Mouse (Mus musculus): ENCODE measurements around the gene Olfr1427. TPM values are rescaled to one million over a fixed set of nuclear protein-coding genes. Genes with fewer than 3 reads are reported as not detected.
"Not testable (repeated sequence)": the region's sequence is repeated elsewhere in the genome, so short reads cannot be mapped to it uniquely, and the experiment has no call there.

Gene Olfr1427
- polyA plus RNA-seq, 1 experiment: not detected

DNA sequence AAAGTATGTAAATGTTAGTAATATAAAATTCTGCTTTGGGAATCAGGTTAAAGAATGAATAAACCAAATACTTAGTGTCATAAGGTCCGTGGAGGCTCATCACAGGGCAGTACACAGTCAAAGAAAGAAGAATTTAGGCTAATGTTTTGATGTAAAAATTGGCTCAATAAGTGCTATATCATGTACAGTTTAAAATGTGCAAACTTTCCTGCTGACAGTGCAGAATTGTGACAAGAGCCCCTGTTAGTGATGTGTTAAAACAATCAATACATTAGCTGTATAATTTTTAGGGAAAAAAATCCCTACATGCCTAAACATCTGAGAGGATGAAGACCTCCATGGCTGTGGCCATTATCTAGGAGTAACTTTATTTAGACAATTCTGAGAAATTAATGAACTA is 10.7 kb upstream of the Olfr1427 start:
- Histone ChIP-seq H3K36me3 (ENCODE audit: control insufficient read depth, insufficient read depth, low read length) (no peaks in the 10 kb centered on the region), H3K4me1 (ENCODE audit: control insufficient read depth, insufficient read depth, insufficient read length) (no peaks in the 10 kb centered on the region), H3K27ac (ENCODE audit: insufficient read depth, low read length) (no peak overlapping the region), H3K4me3 (ENCODE audit: extremely low read depth, insufficient read depth, insufficient read length) (no peak overlapping the region), H3K27me3 (ENCODE audit: control insufficient read depth, insufficient read depth, low read length) (no peaks in the 10 kb centered on the region)
- WGBS: 57% methylated on average over 1 of the region's 1 CpGs
- DNase-seq (ENCODE audit: low read depth in 1 of 2, low spot score in 2 of 2): no peak
- no peak for TF ChIP-seq CTCF (IDR thresholded peaks at IDR 0.05; ENCODE audit: extremely low read depth, insufficient read depth, insufficient read length, insufficient replicate concordance)

DNA sequence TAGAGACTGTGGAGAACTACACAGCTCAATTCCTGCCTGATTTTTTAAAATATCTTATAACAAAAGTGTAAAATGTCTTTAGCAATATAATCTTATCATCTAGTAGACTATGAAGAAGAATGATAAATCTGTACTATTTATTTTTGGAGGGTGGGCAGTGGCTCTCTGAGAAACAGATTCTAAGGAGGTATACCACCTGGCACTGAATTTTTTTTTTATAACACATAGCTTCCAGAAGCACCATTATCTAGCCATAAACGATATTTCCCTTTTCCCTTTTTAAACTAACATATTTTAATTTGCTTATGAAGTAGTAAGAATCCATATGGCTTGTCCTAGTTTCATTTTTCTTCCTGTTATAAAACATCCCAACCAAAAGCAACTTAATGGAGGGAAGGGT is 1.4 kb upstream of the Olfr1427 start:
- Histone ChIP-seq H3K4me3 (ENCODE audit: extremely low read depth, insufficient read depth, insufficient read length) (no peak overlapping the region), H3K27me3 (ENCODE audit: control insufficient read depth, insufficient read depth, low read length) (no peaks in the 10 kb centered on the region), H3K27ac (ENCODE audit: insufficient read depth, low read length) (no peak overlapping the region), H3K36me3 (ENCODE audit: control insufficient read depth, insufficient read depth, low read length) (no peaks in the 10 kb centered on the region), H3K4me1 (ENCODE audit: control insufficient read depth, insufficient read depth, insufficient read length) (no peaks in the 10 kb centered on the region)
- DNase-seq (ENCODE audit: low read depth in 1 of 2, low spot score in 2 of 2): no peak
- TF ChIP-seq CTCF (IDR thresholded peaks at IDR 0.05; ENCODE audit: extremely low read depth, insufficient read depth, insufficient read length, insufficient replicate concordance) (no peak), POLR2A (IDR thresholded peaks at IDR 0.05; ENCODE audit: low read depth, low read length) (no peak)
- WGBS: 46% methylated on average over 1 of the region's 1 CpGs

DNA sequence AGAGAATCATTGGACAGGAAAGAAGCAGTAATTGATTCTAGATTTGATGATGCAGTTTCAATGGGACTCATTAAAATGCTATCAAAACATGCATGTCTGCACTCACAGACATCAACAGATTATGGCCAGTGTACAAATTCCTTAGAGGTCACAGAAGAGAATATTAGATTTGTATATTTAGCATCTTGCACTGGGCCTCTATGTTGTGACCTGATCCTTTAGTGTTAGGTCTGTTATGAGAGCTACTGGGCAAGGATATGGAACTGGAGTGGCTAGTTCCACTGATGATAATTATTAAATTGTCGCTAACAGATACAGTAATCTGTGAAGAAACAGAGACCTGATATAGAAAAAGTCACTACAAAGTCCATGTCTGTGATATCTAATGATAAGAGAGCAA is 11.2 kb downstream of the Olfr1427 start, which contains the start of gene Olfr1426:
Gene Olfr1426 (minus strand): TSS at position 101 of the 400 bp plus-strand sequence.
- TF ChIP-seq POLR2A (IDR thresholded peaks at IDR 0.05; ENCODE audit: low read depth, low read length) (no peak), CTCF (IDR thresholded peaks at IDR 0.05; ENCODE audit: extremely low read depth, insufficient read depth, insufficient read length, insufficient replicate concordance) (no peak)
- Histone ChIP-seq H3K36me3 (ENCODE audit: control insufficient read depth, insufficient read depth, low read length) (no peaks in the 10 kb centered on the region), H3K4me1 (ENCODE audit: control insufficient read depth, insufficient read depth, insufficient read length) (no peaks in the 10 kb centered on the region), H3K27ac (ENCODE audit: insufficient read depth, low read length) (no peak within 1 kb of the TSS), H3K4me3 (ENCODE audit: extremely low read depth, insufficient read depth, insufficient read length) (no peak within 1 kb of the TSS), H3K27me3 (ENCODE audit: control insufficient read depth, insufficient read depth, low read length) (no peaks in the 10 kb centered on the region)
- DNase-seq (ENCODE audit: low read depth in 1 of 2, low spot score in 2 of 2): no peak
- WGBS: 79% methylated on average over 1 of the region's 1 CpGs

DNA sequence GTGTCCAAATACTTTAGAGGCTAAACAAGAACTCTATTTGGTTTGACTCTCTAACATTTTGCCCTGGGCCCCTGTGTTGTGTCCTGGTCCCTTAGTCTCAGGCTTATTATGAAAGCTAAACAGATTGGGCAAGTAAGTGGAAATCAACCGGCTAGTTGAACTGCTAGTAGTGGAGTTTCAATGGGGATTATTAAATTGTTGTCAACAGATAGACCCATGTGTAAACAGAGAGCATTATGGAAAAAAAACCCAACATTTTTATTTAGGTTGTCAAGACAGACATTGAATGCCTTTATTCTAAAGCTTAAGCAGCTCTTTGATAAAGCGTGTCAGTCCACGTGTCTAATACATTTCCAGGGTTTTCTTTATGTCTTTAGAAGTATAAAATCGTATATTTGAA is 25.5 kb downstream of the Olfr1427 start, which contains the start of gene Olfr1425:
Gene Olfr1425 (minus strand): TSS at position 101 of the 400 bp plus-strand sequence.
- not testable (repeated sequence) for DNase-seq (ENCODE audit: low read depth in 1 of 2, low spot score in 2 of 2)
- WGBS: 89% methylated on average over 4 of the region's 4 CpGs

DNA sequence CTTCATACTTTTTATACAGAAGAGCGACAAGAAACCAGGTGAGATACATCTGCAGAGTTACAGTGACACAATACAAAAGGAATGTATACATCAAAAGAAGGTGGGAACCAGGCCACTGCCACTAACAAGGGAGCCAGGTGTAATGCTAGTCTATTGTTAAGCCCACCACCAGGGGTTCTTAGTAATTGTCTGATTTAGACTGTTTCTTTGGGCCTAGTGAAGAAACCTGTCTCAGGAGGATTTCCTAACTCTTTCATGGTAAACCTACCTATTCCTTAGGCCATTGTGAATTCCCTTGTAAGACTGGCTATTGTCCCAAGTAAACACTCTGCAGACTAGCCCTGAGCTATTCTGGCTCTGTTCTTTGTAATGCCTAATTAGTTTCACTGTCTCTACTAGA is 33.6 kb downstream of the Olfr1427 start:
- not testable (repeated sequence) for DNase-seq (ENCODE audit: low read depth in 1 of 2, low spot score in 2 of 2); H3K36me3 ChIP-seq (ENCODE audit: control insufficient read depth, insufficient read depth, low read length); H3K4me3 ChIP-seq (ENCODE audit: extremely low read depth, insufficient read depth, insufficient read length); H3K27me3 ChIP-seq (ENCODE audit: control insufficient read depth, insufficient read depth, low read length); H3K27ac ChIP-seq (ENCODE audit: insufficient read depth, low read length); H3K4me1 ChIP-seq (ENCODE audit: control insufficient read depth, insufficient read depth, insufficient read length)
- 67% methylated on average over 1 of the region's 1 CpGs for WGBS

More for the DNA sequence above, 25.5 kb downstream of the Olfr1427 start, which contains the start of gene Olfr1425:
- not testable (repeated sequence) for H3K4me3 ChIP-seq (ENCODE audit: extremely low read depth, insufficient read depth, insufficient read length); H3K36me3 ChIP-seq (ENCODE audit: control insufficient read depth, insufficient read depth, low read length); H3K4me1 ChIP-seq (ENCODE audit: control insufficient read depth, insufficient read depth, insufficient read length); H3K27me3 ChIP-seq (ENCODE audit: control insufficient read depth, insufficient read depth, low read length); H3K27ac ChIP-seq (ENCODE audit: insufficient read depth, low read length)

DNA sequence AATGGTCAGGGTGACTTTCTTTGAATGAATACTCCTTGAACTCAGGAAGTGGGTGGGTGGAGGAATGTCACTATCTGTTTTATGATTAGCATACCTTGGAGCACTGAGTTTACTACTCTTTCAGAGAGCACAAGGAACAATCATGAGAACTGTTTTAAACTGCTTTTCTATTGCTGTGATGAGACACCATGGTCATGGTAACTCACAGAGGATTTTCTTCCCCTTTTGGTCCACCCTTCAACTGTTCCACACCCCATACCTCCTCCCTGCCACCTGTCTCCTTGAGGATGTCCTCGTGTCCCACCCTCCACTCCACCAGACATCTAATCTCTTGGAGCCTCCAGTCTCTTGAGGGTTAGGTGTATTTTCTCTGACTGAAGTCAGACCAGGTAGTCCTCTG is 35.3 kb downstream of the Olfr1427 start:
- DNase-seq (ENCODE audit: low read depth in 1 of 2, low spot score in 2 of 2): not testable (repeated sequence)

DNA sequence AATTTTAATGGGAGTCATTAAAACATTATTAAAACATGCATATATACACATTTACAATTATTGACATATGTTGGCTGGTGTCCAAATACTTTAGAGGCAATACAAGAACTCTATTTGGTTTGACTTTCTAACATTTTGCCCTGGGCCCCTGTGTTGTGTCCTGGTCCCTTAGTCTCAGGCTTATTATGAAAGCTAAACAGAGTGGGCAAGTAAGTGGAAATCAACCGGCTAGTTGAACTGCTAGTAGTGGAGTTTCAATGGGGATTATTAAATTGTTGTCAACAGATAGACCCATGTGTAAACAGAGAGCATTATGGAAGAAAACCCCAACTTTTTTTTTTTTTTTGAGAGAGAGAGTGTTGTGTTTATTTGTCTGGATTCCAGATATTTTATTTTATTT is 40.6 kb downstream of the Olfr1427 start, which contains the start of gene Olfr1424:
Gene Olfr1424 (minus strand): TSS at position 101 of the 400 bp plus-strand sequence.
- DNase-seq (ENCODE audit: low read depth in 1 of 2, low spot score in 2 of 2): not testable (repeated sequence)
- 94% methylated on average over 1 of the region's 1 CpGs for WGBS

More for the DNA sequence above, 35.3 kb downstream of the Olfr1427 start:
- H3K27me3 ChIP-seq (ENCODE audit: control insufficient read depth, insufficient read depth, low read length); H3K4me3 ChIP-seq (ENCODE audit: extremely low read depth, insufficient read depth, insufficient read length); H3K4me1 ChIP-seq (ENCODE audit: control insufficient read depth, insufficient read depth, insufficient read length); H3K36me3 ChIP-seq (ENCODE audit: control insufficient read depth, insufficient read depth, low read length); H3K27ac ChIP-seq (ENCODE audit: insufficient read depth, low read length): not testable (repeated sequence)
- 61% methylated on average over 1 of the region's 1 CpGs for WGBS

More for the DNA sequence above, 40.6 kb downstream of the Olfr1427 start, which contains the start of gene Olfr1424:
- not testable (repeated sequence) for H3K27me3 ChIP-seq (ENCODE audit: control insufficient read depth, insufficient read depth, low read length); H3K4me3 ChIP-seq (ENCODE audit: extremely low read depth, insufficient read depth, insufficient read length); H3K27ac ChIP-seq (ENCODE audit: insufficient read depth, low read length); H3K4me1 ChIP-seq (ENCODE audit: control insufficient read depth, insufficient read depth, insufficient read length); H3K36me3 ChIP-seq (ENCODE audit: control insufficient read depth, insufficient read depth, low read length)

Other genes with a start within 250 kb of the Olfr1427 start
- gene Olfr1418, start 242.3 kb downstream of the Olfr1427 start, polyA plus RNA-seq (2012; rRNA removed): not detected in 2 replicates
- not detected in 2 replicates for gene Olfr1419, start 228.2 kb downstream of the Olfr1427 start, polyA plus RNA-seq (2012; rRNA removed)
- not detected in 2 replicates for gene Olfr1420, start 216.8 kb downstream of the Olfr1427 start, polyA plus RNA-seq (2012; rRNA removed)
- 12.6 and 13.7 TPM in 2 replicates for gene Patl1, start 190.9 kb downstream of the Olfr1427 start, polyA plus RNA-seq (2012; rRNA removed)
- gene Osbp, start 137.4 kb downstream of the Olfr1427 start, polyA plus RNA-seq (2012; rRNA removed): 9.5 and 9.6 TPM in 2 replicates
- gene Olfr1423, start 62.0 kb downstream of the Olfr1427 start, polyA plus RNA-seq (2012; rRNA removed): not detected in 2 replicates
- gene Olfr1424, start 40.7 kb downstream of the Olfr1427 start, polyA plus RNA-seq (2012; rRNA removed): not detected in 2 replicates
- not detected in 2 replicates for gene Olfr1425, start 25.6 kb downstream of the Olfr1427 start, polyA plus RNA-seq (2012; rRNA removed)
- not detected in 2 replicates for gene Olfr1426, start 11.3 kb downstream of the Olfr1427 start, polyA plus RNA-seq (2012; rRNA removed)
- gene Olfr1428, start 12.6 kb upstream of the Olfr1427 start, polyA plus RNA-seq (2012; rRNA removed): not detected in 2 replicates
- not detected in 2 replicates for gene Olfr76, start 19.9 kb upstream of the Olfr1427 start, polyA plus RNA-seq (2012; rRNA removed)
- gene Olfr1555-ps1, start 66.8 kb upstream of the Olfr1427 start, polyA plus RNA-seq (2012; rRNA removed): not detected in 2 replicates
- gene Olfr1431, start 97.3 kb upstream of the Olfr1427 start, polyA plus RNA-seq (2012; rRNA removed): not detected in 2 replicates
- gene Olfr1432, start 129.3 kb upstream of the Olfr1427 start, polyA plus RNA-seq (2012; rRNA removed): not detected in 2 replicates
- not detected in 2 replicates for gene Olfr262, start 138.3 kb upstream of the Olfr1427 start, polyA plus RNA-seq (2012; rRNA removed)
- not detected in 2 replicates for gene Olfr235, start 157.7 kb upstream of the Olfr1427 start, polyA plus RNA-seq (2012; rRNA removed)
- not detected in 2 replicates for gene Olfr1434, start 176.5 kb upstream of the Olfr1427 start, polyA plus RNA-seq (2012; rRNA removed)
- gene Olfr1436, start 195.8 kb upstream of the Olfr1427 start, polyA plus RNA-seq (2012; rRNA removed): not detected in 2 replicates
- not detected in 2 replicates for gene Olfr1437, start 221.8 kb upstream of the Olfr1427 start, polyA plus RNA-seq (2012; rRNA removed)
- not detected in 2 replicates for gene Olfr1438-ps1, start 232.6 kb upstream of the Olfr1427 start, polyA plus RNA-seq (2012; rRNA removed)